Mouse (Mus musculus) kidney, embryonic 14.5 days (tissue): Measurements from ENCODE around the gene Zfp385a. TPM values are rescaled to one million over a fixed set of nuclear protein-coding genes. Genes with fewer than 3 reads are reported as not detected.

ENCODE experiments used
- ATAC-seq: fragments of 200-750 bp; cut with Nextera tagmentation; 2 replicates; pipeline ENCODE4 v1.8.0; 2017; ENCODE audit warnings: moderate number of reproducible peaks, mild to moderate bottlenecking, moderate TSS enrichment, moderate library complexity; ENCODE audit not compliant: low FRiP score, low TSS enrichment
- H3K27ac ChIP-seq: fragments of 300-500 bp; sonication (generic); 2 replicates; pipeline ENCODE4 v1.5.1; 2014; ENCODE audit warnings: low read depth, mild to moderate bottlenecking, low read length, moderate library complexity, mixed read lengths
- H3K27me3 ChIP-seq: fragments of 300-500 bp; sonication (generic); 2 replicates; pipeline ENCODE4 v1.6.1; 2014; ENCODE audit warnings: mild to moderate bottlenecking, low read length; ENCODE audit not compliant: control insufficient read depth, insufficient read depth
- H3K36me3 ChIP-seq: fragments of 300-500 bp; sonication (generic); 2 replicates; pipeline ENCODE4 v1.6.1; 2014; ENCODE audit warnings: low read length, mixed read lengths; ENCODE audit not compliant: control insufficient read depth, insufficient read depth
- H3K4me1 ChIP-seq: fragments of 300-500 bp; sonication (generic); 2 replicates; pipeline ENCODE4 v1.6.1; 2014; ENCODE audit warnings: low read length, mixed read lengths; ENCODE audit not compliant: control insufficient read depth, insufficient read depth
- H3K4me2 ChIP-seq: fragments of 300-500 bp; sonication (generic); replicated peaks from 2 replicates; pipeline ENCODE4 v1.6.1; 2014; ENCODE audit warnings: low read depth, mild to moderate bottlenecking, low read length
- H3K4me3 ChIP-seq: fragments of 300-500 bp; sonication (generic); 2 replicates; pipeline ENCODE4 v1.5.1; 2014; ENCODE audit warnings: mild to moderate bottlenecking, low read length
- H3K9ac ChIP-seq: fragments of 300-500 bp; sonication (generic); 2 replicates; pipeline ENCODE4 v1.6.1; 2014; ENCODE audit warnings: low read depth, mild to moderate bottlenecking, low read length, moderate library complexity
- H3K9me3 ChIP-seq: fragments of 300-500 bp; sonication (generic); 2 replicates; pipeline ENCODE4 v1.6.1; 2016; ENCODE audit warnings: low read length; ENCODE audit not compliant: control insufficient read depth
- WGBS: fragments of 180-500 bp; shearing (Covaris S2); extraction: QIAGEN DNeasy Blood & Tissue Kit; methylation state at CpG from one replicate; pipeline ENCODE4 v1.1.7; 2014; 5-methylcytosine and 5-hydroxymethylcytosine counted together
- polyA plus RNA-seq: library from polyadenylated mRNA; unstranded; fragments of >200 nt; fragmentation: Nextera tagmentation; extraction: Ambion mirVana; gene quantifications from 2 replicates; pipeline ENCODE4 v1.2.1, GENCODE M21; 2014

Gene Zfp385a
- polyA plus RNA-seq, 1 experiment from 2014 or later, result 18.2 TPM

- Histone ChIP-seq H3K27ac (peak overlapping the region; percentile 80; the same call in 1 of the 2 replicates), H3K4me3 (no peak overlapping the region), H3K4me1 (peaks cover 69% of the 10 kb centered on the region), H3K9ac (no peak overlapping the region; the same call in 1 of the 2 replicates), H3K36me3 (peaks cover 29% of the 10 kb centered on the region), H3K9me3 (no peaks in the 10 kb centered on the region), H3K4me2 (peak overlapping the region; percentile 23; the same call in 1 of the 2 replicates), H3K27me3 (no peaks in the 10 kb centered on the region)
- WGBS, result 66% methylated on average over 3 of the region's 3 CpGs
- ATAC-seq, result no peak
Measured at GRCm38 (mm10) chr15:103298026-103298425, 41.9 kb downstream of the Zfp385a start.

GRCm38 (mm10) chr15:103297313-103297712, 42.6 kb downstream of the Zfp385a start:
- Histone ChIP-seq H3K4me2 (no peak overlapping the region), H3K4me3 (no peak overlapping the region), H3K36me3 (peaks cover 37% of the 10 kb centered on the region), H3K9ac (no peak overlapping the region), H3K27ac (peak overlapping the region; percentile 80; the same call in 1 of the 2 replicates), H3K27me3 (no peaks in the 10 kb centered on the region), H3K4me1 (peaks cover 61% of the 10 kb centered on the region), H3K9me3 (no peaks in the 10 kb centered on the region)
- 32% methylated on average over 6 of the region's 6 CpGs for WGBS
- ATAC-seq, result no peak

GRCm38 (mm10) chr15:103295851-103296250, 44.0 kb downstream of the Zfp385a start:
- no peak for ATAC-seq
- H3K27ac ChIP-seq, result peak overlapping the region; percentile 80
- WGBS, result 8% methylated on average over 5 of the region's 5 CpGs
- H3K4me2 ChIP-seq, result no peak overlapping the region
- H3K4me3 ChIP-seq, result no peak overlapping the region
- H3K9me3 ChIP-seq, result no peaks in the 10 kb centered on the region
- no peak overlapping the region for H3K9ac ChIP-seq
- H3K4me1 ChIP-seq, result peaks cover 52% of the 10 kb centered on the region
- H3K27me3 ChIP-seq, result no peaks in the 10 kb centered on the region
- peaks cover 49% of the 10 kb centered on the region for H3K36me3 ChIP-seq

GRCm38 (mm10) chr15:103294649-103295048, 45.2 kb downstream of the Zfp385a start:
- Histone ChIP-seq H3K4me1 (peaks cover 48% of the 10 kb centered on the region), H3K27me3 (no peaks in the 10 kb centered on the region), H3K9me3 (no peaks in the 10 kb centered on the region), H3K4me2 (no peak overlapping the region), H3K9ac (no peak overlapping the region), H3K27ac (no peak overlapping the region), H3K36me3 (peaks cover 54% of the 10 kb centered on the region), H3K4me3 (no peak overlapping the region)
- 57% methylated on average over 2 of the region's 2 CpGs for WGBS
- ATAC-seq, result no peak

- H3K9ac ChIP-seq, result no peak overlapping the region
- no peak for ATAC-seq
- peaks cover 44% of the 10 kb centered on the region for H3K4me1 ChIP-seq
Measured at GRCm38 (mm10) chr15:103293375-103293774, 46.5 kb downstream of the Zfp385a start.

GRCm38 (mm10) chr15:103292673-103293345, 47.1 kb downstream of the Zfp385a start:
- WGBS, result 82% methylated on average over 4 of the region's 4 CpGs
- Histone ChIP-seq H3K36me3 (peaks cover 48% of the 10 kb centered on the region), H3K9me3 (no peaks in the 10 kb centered on the region), H3K27ac (no peak overlapping the region), H3K4me3 (no peak overlapping the region), H3K9ac (no peak overlapping the region), H3K27me3 (no peaks in the 10 kb centered on the region), H3K4me1 (peaks cover 40% of the 10 kb centered on the region), H3K4me2 (no peak overlapping the region)
- no peak for ATAC-seq

More at GRCm38 (mm10) chr15:103293375-103293774, 46.5 kb downstream of the Zfp385a start:
- WGBS, result 98% methylated on average over 2 of the region's 2 CpGs
- Histone ChIP-seq H3K27me3 (no peaks in the 10 kb centered on the region), H3K4me2 (no peak overlapping the region), H3K9me3 (no peaks in the 10 kb centered on the region), H3K27ac (no peak overlapping the region), H3K36me3 (peaks cover 49% of the 10 kb centered on the region), H3K4me3 (no peak overlapping the region)

GRCm38 (mm10) chr15:103290843-103291242, 49.0 kb downstream of the Zfp385a start:
- peak; percentile 16; the same call in 1 of the 2 replicates for ATAC-seq
- Histone ChIP-seq H3K4me3 (no peak overlapping the region), H3K27ac (peak overlapping the region; percentile 59; the same call in 1 of the 2 replicates), H3K9me3 (no peaks in the 10 kb centered on the region), H3K36me3 (peaks cover 42% of the 10 kb centered on the region), H3K4me1 (peaks cover 29% of the 10 kb centered on the region), H3K4me2 (no peak overlapping the region), H3K27me3 (no peaks in the 10 kb centered on the region), H3K9ac (no peak overlapping the region)
- 42% methylated on average over 9 of the region's 9 CpGs for WGBS

GRCm38 (mm10) chr15:103290417-103290816, 49.5 kb downstream of the Zfp385a start:
- H3K9ac ChIP-seq, result no peak overlapping the region
- peak overlapping the region; percentile 59; the same call in 1 of the 2 replicates for H3K27ac ChIP-seq
- peaks cover 42% of the 10 kb centered on the region for H3K36me3 ChIP-seq
- 56% methylated on average over 6 of the region's 6 CpGs for WGBS
- ATAC-seq, result peak; percentile 56
- H3K27me3 ChIP-seq, result no peaks in the 10 kb centered on the region
- no peak overlapping the region for H3K4me2 ChIP-seq
- peaks cover 29% of the 10 kb centered on the region for H3K4me1 ChIP-seq
- no peaks in the 10 kb centered on the region for H3K9me3 ChIP-seq
- H3K4me3 ChIP-seq, result no peak overlapping the region

GRCm38 (mm10) chr15:103289600-103289999, 50.3 kb downstream of the Zfp385a start:
- Histone ChIP-seq H3K4me2 (no peak overlapping the region), H3K27ac (peak overlapping the region; percentile 71; the same call in 1 of the 2 replicates)

More at GRCm38 (mm10) chr15:103289600-103289999, 50.3 kb downstream of the Zfp385a start:
- H3K4me1 ChIP-seq, result peaks cover 31% of the 10 kb centered on the region
- H3K9ac ChIP-seq, result 0 out of 2 replicates have a peak overlapping the region, but pooled peaks have one; percentile 32
- peak; percentile 50 for ATAC-seq
- no peak overlapping the region for H3K4me3 ChIP-seq
- peaks cover 42% of the 10 kb centered on the region for H3K36me3 ChIP-seq
- WGBS, result 24% methylated on average over 5 of the region's 5 CpGs
- H3K9me3 ChIP-seq, result no peaks in the 10 kb centered on the region
- H3K27me3 ChIP-seq, result no peaks in the 10 kb centered on the region
